Mouse (Mus musculus): ENCODE results near the gene Plpp4. TPM values are rescaled to one million over a fixed set of nuclear protein-coding genes. Genes with fewer than 3 reads are reported as not detected.

The Plpp4 gene
- polyA plus RNA-seq, 2 experiments: 0.88 to 1.7 TPM

- 61% methylated on average over 6 of the region's 6 CpGs for WGBS
- H3K36me3 ChIP-seq (ENCODE audit: control insufficient read depth, insufficient read depth, low read length): no peaks in the 10 kb centered on the region
- H3K4me3 ChIP-seq (replicated peaks; ENCODE audit: low read length): no peak overlapping the region
- H3K27me3 ChIP-seq (ENCODE audit: control insufficient read depth, insufficient read depth, low read length): no peaks in the 10 kb centered on the region
- no peak overlapping the region for H3K4me2 ChIP-seq (replicated peaks; ENCODE audit: low read depth, low read length, severe bottlenecking)
- no peak overlapping the region for H3K9ac ChIP-seq (ENCODE audit: low read depth, low read length, severe bottlenecking)
- DNase-seq (ENCODE audit: low spot score) (no peak), ATAC-seq (ENCODE audit: low FRiP score, low read depth) (no peak)
- H3K9me3 ChIP-seq (ENCODE audit: control insufficient read depth, low read length): no peaks in the 10 kb centered on the region
- 0 out of 2 replicates have a peak, but pooled peaks cover 3% of the 10 kb centered on the region for H3K4me1 ChIP-seq (ENCODE audit: control insufficient read depth, insufficient read depth, low read length)
- no peak overlapping the region for H3K27ac ChIP-seq (replicated peaks; ENCODE audit: low read depth, low read length)
- no peak for TF ChIP-seq POLR2A (IDR thresholded peaks at IDR 0.05; ENCODE audit: borderline replicate concordance, extremely low read depth, insufficient read depth, insufficient read length)
Observed at GRCm38 (mm10) chr7:129312521-129312920, 55.7 kb downstream of the Plpp4 start.

GRCm38 (mm10) chr7:129313969-129314368, 57.1 kb downstream of the Plpp4 start:
- TF ChIP-seq POLR2A (IDR thresholded peaks at IDR 0.05; ENCODE audit: borderline replicate concordance, extremely low read depth, insufficient read depth, insufficient read length): no peak
- Histone ChIP-seq H3K4me3 (replicated peaks; ENCODE audit: low read length) (no peak overlapping the region), H3K4me2 (replicated peaks; ENCODE audit: low read depth, low read length, severe bottlenecking) (no peak overlapping the region), H3K27ac (replicated peaks; ENCODE audit: low read depth, low read length) (no peak overlapping the region), H3K36me3 (ENCODE audit: control insufficient read depth, insufficient read depth, low read length) (no peaks in the 10 kb centered on the region), H3K9ac (ENCODE audit: low read depth, low read length, severe bottlenecking) (no peak overlapping the region), H3K4me1 (ENCODE audit: control insufficient read depth, insufficient read depth, low read length) (0 out of 2 replicates have a peak, but pooled peaks cover 3% of the 10 kb centered on the region), H3K9me3 (ENCODE audit: control insufficient read depth, low read length) (no peaks in the 10 kb centered on the region), H3K27me3 (ENCODE audit: control insufficient read depth, insufficient read depth, low read length) (no peaks in the 10 kb centered on the region)
- ATAC-seq (ENCODE audit: low FRiP score, low read depth) (no peak), DNase-seq (ENCODE audit: low spot score) (peak; percentile 53)
- WGBS: 58% methylated on average over 2 of the region's 2 CpGs

- H3K9ac ChIP-seq (ENCODE audit: low read depth, low read length, severe bottlenecking): no peak overlapping the region
- no peak overlapping the region for H3K4me3 ChIP-seq (replicated peaks; ENCODE audit: low read length)
- DNase-seq (ENCODE audit: low spot score) (no peak), ATAC-seq (ENCODE audit: low FRiP score, low read depth) (no peak)
- no peaks in the 10 kb centered on the region for H3K9me3 ChIP-seq (ENCODE audit: control insufficient read depth, low read length)
- 89% methylated on average over 3 of the region's 3 CpGs for WGBS
- no peaks in the 10 kb centered on the region for H3K27me3 ChIP-seq (ENCODE audit: control insufficient read depth, insufficient read depth, low read length)
- H3K4me1 ChIP-seq (ENCODE audit: control insufficient read depth, insufficient read depth, low read length): no peaks in the 10 kb centered on the region
- no peak for TF ChIP-seq POLR2A (IDR thresholded peaks at IDR 0.05; ENCODE audit: borderline replicate concordance, extremely low read depth, insufficient read depth, insufficient read length)
- no peaks in the 10 kb centered on the region for H3K36me3 ChIP-seq (ENCODE audit: control insufficient read depth, insufficient read depth, low read length)
- no peak overlapping the region for H3K27ac ChIP-seq (replicated peaks; ENCODE audit: low read depth, low read length)
- no peak overlapping the region for H3K4me2 ChIP-seq (replicated peaks; ENCODE audit: low read depth, low read length, severe bottlenecking)
Observed at GRCm38 (mm10) chr7:129340096-129340495, 83.3 kb downstream of the Plpp4 start.

GRCm38 (mm10) chr7:129355561-129355960, 98.7 kb downstream of the Plpp4 start:
- Histone ChIP-seq H3K27me3 (ENCODE audit: control insufficient read depth, insufficient read depth, low read length) (no peaks in the 10 kb centered on the region), H3K4me1 (ENCODE audit: control insufficient read depth, insufficient read depth, low read length) (no peaks in the 10 kb centered on the region), H3K4me2 (replicated peaks; ENCODE audit: low read depth, low read length, severe bottlenecking) (no peak overlapping the region), H3K9ac (ENCODE audit: low read depth, low read length, severe bottlenecking) (no peak overlapping the region), H3K9me3 (ENCODE audit: control insufficient read depth, low read length) (no peaks in the 10 kb centered on the region), H3K36me3 (ENCODE audit: control insufficient read depth, insufficient read depth, low read length) (no peaks in the 10 kb centered on the region), H3K27ac (replicated peaks; ENCODE audit: low read depth, low read length) (no peak overlapping the region), H3K4me3 (replicated peaks; ENCODE audit: low read length) (no peak overlapping the region)
- ATAC-seq (ENCODE audit: low FRiP score, low read depth) (no peak), DNase-seq (ENCODE audit: low spot score) (no peak)
- TF ChIP-seq POLR2A (IDR thresholded peaks at IDR 0.05; ENCODE audit: borderline replicate concordance, extremely low read depth, insufficient read depth, insufficient read length): no peak
- 86% methylated on average over 2 of the region's 2 CpGs for WGBS

- no peaks in the 10 kb centered on the region for H3K9me3 ChIP-seq (ENCODE audit: control insufficient read depth, low read length)
- no peaks in the 10 kb centered on the region for H3K36me3 ChIP-seq (ENCODE audit: control insufficient read depth, insufficient read depth, low read length)
- H3K27ac ChIP-seq (replicated peaks; ENCODE audit: low read depth, low read length): no peak overlapping the region
- no peaks in the 10 kb centered on the region for H3K4me1 ChIP-seq (ENCODE audit: control insufficient read depth, insufficient read depth, low read length)
- no peaks in the 10 kb centered on the region for H3K27me3 ChIP-seq (ENCODE audit: control insufficient read depth, insufficient read depth, low read length)
- H3K9ac ChIP-seq (ENCODE audit: low read depth, low read length, severe bottlenecking): no peak overlapping the region
- DNase-seq (ENCODE audit: low spot score): no peak
- H3K4me2 ChIP-seq (replicated peaks; ENCODE audit: low read depth, low read length, severe bottlenecking): no peak overlapping the region
- H3K4me3 ChIP-seq (replicated peaks; ENCODE audit: low read length): no peak overlapping the region
- TF ChIP-seq POLR2A (IDR thresholded peaks at IDR 0.05; ENCODE audit: borderline replicate concordance, extremely low read depth, insufficient read depth, insufficient read length): no peak
- 100% methylated on average over 1 of the region's 1 CpGs for WGBS
- ATAC-seq (ENCODE audit: low FRiP score, low read depth): no peak
Observed at GRCm38 (mm10) chr7:129375306-129375705, 118.5 kb downstream of the Plpp4 start.

- WGBS: 33% methylated on average over 3 of the region's 3 CpGs
- ATAC-seq (ENCODE audit: low FRiP score, low read depth) (no peak), DNase-seq (ENCODE audit: low spot score) (no peak)
- Histone ChIP-seq H3K4me2 (replicated peaks; ENCODE audit: low read depth, low read length, severe bottlenecking) (no peak overlapping the region), H3K4me3 (replicated peaks; ENCODE audit: low read length) (no peak overlapping the region), H3K9ac (ENCODE audit: low read depth, low read length, severe bottlenecking) (no peak overlapping the region), H3K9me3 (ENCODE audit: control insufficient read depth, low read length) (no peaks in the 10 kb centered on the region), H3K4me1 (ENCODE audit: control insufficient read depth, insufficient read depth, low read length) (no peaks in the 10 kb centered on the region), H3K36me3 (ENCODE audit: control insufficient read depth, insufficient read depth, low read length) (no peaks in the 10 kb centered on the region), H3K27ac (replicated peaks; ENCODE audit: low read depth, low read length) (no peak overlapping the region), H3K27me3 (ENCODE audit: control insufficient read depth, insufficient read depth, low read length) (no peaks in the 10 kb centered on the region)
- no peak for TF ChIP-seq POLR2A (IDR thresholded peaks at IDR 0.05; ENCODE audit: borderline replicate concordance, extremely low read depth, insufficient read depth, insufficient read length)
Observed at GRCm38 (mm10) chr7:129385149-129385548, 128.3 kb downstream of the Plpp4 start.
